Comparison of ENCODE assay signal across 9 mouse cellular contexts in genomic region chr12:27599149-27599548, GRCm38 (mm10).
DNase-seq lines count a peak whose midpoint lies in the region; ATAC-seq lines count a peak whose summit lies in the region.
"Had no signal": no experiment of that assay in that cellular context is flagged by ENCODE, and none has a peak within 500 bp of the region (broad histone marks: within the 10 kb centered on the region; RNA-seq: fewer than 3 reads in every experiment).

No protein-coding gene starts in this region.

- H3K36me3 ChIP-seq in neural tube, embryonic 15.5 days = no peaks in the 10 kb centered on the region
- H3K36me3 ChIP-seq: embryonic facial prominence, embryonic 12.5 days had no signal

- no peak for ATAC-seq in neural tube, embryonic 15.5 days (ENCODE audit: low FRiP score)
- no peak for ATAC-seq in activated CD4-positive, CD25-positive, alpha-beta regulatory T cell, adult 4 months

- H3K27ac ChIP-seq in neural tube, embryonic 15.5 days (replicated peaks) = no peak overlapping the region
- H3K27ac ChIP-seq: embryonic facial prominence, embryonic 12.5 days had no signal

- H3K27me3 ChIP-seq in neural tube, embryonic 15.5 days (replicated peaks) = no peaks in the 10 kb centered on the region
- H3K27me3 ChIP-seq: embryonic facial prominence, embryonic 12.5 days had no signal

- WGBS in neural tube, embryonic 15.5 days = 34% methylated on average over 8 of the region's 8 CpGs

- peak; percentile 65 for DNase-seq in neural tube, embryonic 10.5 days (ENCODE audit: extremely low spot score, low spot score)
- peak; percentile 8 for DNase-seq in cerebellum, adult 9-10 months
- peak; percentile 13 to 45 for DNase-seq in frontal cortex, postnatal 14 days (ENCODE audit: low spot score in 2 of 2)
- DNase-seq in layer of hippocampus, adult 18-20 months (ENCODE audit: low spot score in 2 of 2) = peak; percentile 43 to 71
- DNase-seq in lung, postnatal 14 days = peak; percentile 74
- peak; percentile 3 for DNase-seq in skeletal muscle tissue, adult 2 months (ENCODE audit: low read depth, low spot score)

- no peak overlapping the region for H3K4me2 ChIP-seq in neural tube, embryonic 15.5 days
- H3K4me2 ChIP-seq: embryonic facial prominence, embryonic 12.5 days had no signal

- H3K4me3 ChIP-seq in neural tube, embryonic 15.5 days (replicated peaks) = no peak overlapping the region
- H3K4me3 ChIP-seq: embryonic facial prominence, embryonic 12.5 days had no signal

- H3K4me1 ChIP-seq in neural tube, embryonic 15.5 days = peaks cover 7% of the 10 kb centered on the region; the same call in 1 of the 2 replicates

- H3K9me3 ChIP-seq in neural tube, embryonic 15.5 days (replicated peaks) = no peaks in the 10 kb centered on the region
- H3K9me3 ChIP-seq: embryonic facial prominence, embryonic 12.5 days had no signal

- no peak overlapping the region for H3K9ac ChIP-seq in neural tube, embryonic 15.5 days (replicated peaks)
- H3K9ac ChIP-seq: embryonic facial prominence, embryonic 12.5 days had no signal

Comparison
In these comparisons a context has a peak if more than half of its experiments do, and no peak if none do; other contexts are left out.
1. DNase-seq: peak in every context shown above with its lines; median percentile 74 in lung, postnatal 14 days; 65 in neural tube, embryonic 10.5 days; 57 in layer of hippocampus, adult 18-20 months; 29 in frontal cortex, postnatal 14 days; 8 in cerebellum, adult 9-10 months; 3 in skeletal muscle tissue, adult 2 months.